Mouse (Mus musculus) kidney, postnatal 0 days (tissue): Measurements from ENCODE around the gene Acp2. TPM values are rescaled to one million over a fixed set of nuclear protein-coding genes. Genes with fewer than 3 reads are reported as not detected.

Source experiments
- ATAC-seq: fragments of 200-750 bp; cut with Nextera tagmentation; replicated peaks from 2 replicates; pipeline ENCODE4 v1.8.0; 2017; ENCODE audit warnings: low read depth, moderate number of reproducible peaks, moderate TSS enrichment, moderate library complexity; ENCODE audit not compliant: low FRiP score
- DNase-seq: peaks from one replicate; pipeline ENCODE4 v3.0.0-alpha.2; 2016; ENCODE audit warnings: low spot score
- H3K27ac ChIP-seq: fragments of 300-500 bp; sonication (generic); 2 replicates; pipeline ENCODE4 v1.5.1; 2014; ENCODE audit warnings: mild to moderate bottlenecking
- H3K27me3 ChIP-seq: fragments of 300-500 bp; sonication (generic); 2 replicates; pipeline ENCODE4 v1.6.1; 2014; ENCODE audit warnings: low read length, mixed read lengths; ENCODE audit not compliant: insufficient read depth
- H3K36me3 ChIP-seq: fragments of 300-500 bp; sonication (generic); 2 replicates; pipeline ENCODE4 v1.6.1; 2014; ENCODE audit warnings: low read length, mixed read lengths; ENCODE audit not compliant: insufficient read depth
- H3K4me1 ChIP-seq: fragments of 300-500 bp; sonication (generic); replicated peaks from 2 replicates; pipeline ENCODE4 v1.6.1; 2014; ENCODE audit warnings: antibody characterized with exemption, low read length, mixed read lengths; ENCODE audit not compliant: insufficient read depth
- H3K4me2 ChIP-seq: fragments of 300-500 bp; sonication (generic); 2 replicates; pipeline ENCODE4 v1.6.1; 2014; ENCODE audit warnings: mild to moderate bottlenecking, low read length, moderate library complexity, mixed read lengths
- H3K4me3 ChIP-seq: fragments of 300-500 bp; sonication (generic); replicated peaks from 2 replicates; pipeline ENCODE4 v1.5.1; 2014; ENCODE audit warnings: low read depth, low read length
- H3K9ac ChIP-seq: fragments of 300-500 bp; sonication (generic); 2 replicates; pipeline ENCODE4 v1.6.1; 2014; ENCODE audit warnings: low read depth, low read length
- H3K9me3 ChIP-seq: fragments of 300-500 bp; sonication (generic); replicated peaks from 2 replicates; pipeline ENCODE4 v1.6.1; 2016; ENCODE audit warnings: low read length, inconsistent platforms, mixed read lengths
- CTCF ChIP-seq: IDR thresholded peaks from 2 replicates; pipeline ENCODE4 v1.5.1; 2016; ENCODE audit warnings: antibody characterized with exemption, low read depth, mild to moderate bottlenecking, moderate library complexity
- WGBS: fragments of 180-500 bp; shearing (Covaris S2); extraction: QIAGEN DNeasy Blood & Tissue Kit; methylation state at CpG from one replicate; pipeline ENCODE4 v1.1.7; 2014; 5-methylcytosine and 5-hydroxymethylcytosine counted together
- polyA plus RNA-seq: library from polyadenylated mRNA; unstranded; fragments of >200 nt; fragmentation: Nextera tagmentation; extraction: Ambion mirVana; gene quantifications from 2 replicates; pipeline ENCODE4 v1.2.1, GENCODE M21; 2015

Acp2 gene
- polyA plus RNA-seq, 1 experiment from 2014 or later: 22.4 TPM

DNA sequence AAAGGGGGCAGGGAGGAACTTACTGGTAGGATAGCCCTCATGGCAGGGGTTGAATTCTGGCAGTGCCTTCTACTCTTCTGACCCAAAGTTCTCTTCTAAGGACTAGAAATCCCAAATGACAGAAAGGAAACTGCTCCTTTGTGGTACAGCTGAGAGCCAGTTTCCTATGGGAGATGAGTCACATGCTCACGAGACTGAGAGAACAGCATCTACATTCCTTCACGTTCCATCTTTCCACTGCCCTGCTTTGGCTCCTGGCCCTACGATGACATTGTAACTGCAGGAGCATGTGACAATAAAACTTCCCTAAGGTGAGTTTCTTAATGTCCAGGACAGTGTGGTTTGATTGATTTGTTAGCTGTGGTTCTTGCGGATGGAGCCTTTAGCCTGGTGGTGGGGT, 45.7 kb downstream of the Acp2 start:
- H3K36me3 ChIP-seq: no peaks in the 10 kb centered on the region
- DNase-seq: no peak
- WGBS: 81% methylated on average over 4 of the region's 4 CpGs

DNA sequence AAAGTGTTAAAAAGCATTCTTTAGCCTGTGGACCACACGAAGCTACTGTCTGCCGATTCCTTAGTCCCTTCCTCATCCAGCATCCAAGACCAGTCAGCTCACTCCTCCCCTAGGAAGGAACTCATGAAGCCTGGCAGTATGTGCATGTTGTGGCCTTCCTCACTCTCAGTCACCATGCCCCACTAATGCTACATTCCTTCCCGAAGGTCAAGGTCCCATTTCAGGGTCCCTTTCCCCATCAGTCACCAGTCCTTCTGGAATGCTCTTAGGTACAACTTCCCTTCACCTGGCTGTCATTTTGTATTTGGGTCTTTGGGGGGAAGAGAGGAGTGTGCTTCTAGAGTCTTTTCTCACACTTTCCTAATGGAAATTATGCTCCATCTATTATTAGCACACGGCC, 49.3 kb downstream of the Acp2 start:
- no peak for ATAC-seq
- Histone ChIP-seq H3K4me3 (no peak overlapping the region), H3K4me2 (no peak overlapping the region), H3K27ac (no peak overlapping the region), H3K9ac (no peak overlapping the region), H3K27me3 (no peaks in the 10 kb centered on the region), H3K9me3 (no peaks in the 10 kb centered on the region), H3K36me3 (no peaks in the 10 kb centered on the region), H3K4me1 (0 out of 2 replicates have a peak, but pooled peaks cover 4% of the 10 kb centered on the region)
- no peak for TF ChIP-seq CTCF
- 69% methylated on average over 4 of the region's 4 CpGs for WGBS
- no peak for DNase-seq

More for the DNA sequence above, 45.7 kb downstream of the Acp2 start:
- Histone ChIP-seq H3K27ac (no peak overlapping the region), H3K27me3 (no peaks in the 10 kb centered on the region), H3K4me2 (no peak overlapping the region), H3K9me3 (no peaks in the 10 kb centered on the region), H3K4me3 (no peak overlapping the region), H3K9ac (no peak overlapping the region), H3K4me1 (no peaks in the 10 kb centered on the region)
- no peak for TF ChIP-seq CTCF
- ATAC-seq: no peak

DNA sequence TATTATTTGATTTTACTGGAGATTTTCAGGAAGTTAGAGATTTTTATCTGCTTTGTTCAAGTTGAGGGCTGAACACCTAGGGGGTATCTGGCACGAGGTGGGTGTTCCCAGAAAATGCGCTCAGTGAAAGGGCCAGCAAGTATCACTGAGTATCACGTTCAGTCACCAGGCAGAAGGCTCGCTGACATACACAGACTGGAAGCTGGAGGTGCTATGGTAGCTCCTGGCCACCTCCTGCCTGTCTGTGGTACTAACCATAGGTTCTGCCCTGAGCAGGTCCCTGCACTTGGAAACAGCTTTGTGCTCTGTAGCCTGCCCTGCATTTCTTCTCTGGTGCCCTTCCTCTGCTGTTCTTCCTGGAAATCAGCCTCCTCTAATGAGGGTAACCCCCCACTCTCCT, 49.8 kb downstream of the Acp2 start:
- Histone ChIP-seq H3K4me3 (no peak overlapping the region), H3K36me3 (no peaks in the 10 kb centered on the region), H3K27ac (no peak overlapping the region), H3K9me3 (no peaks in the 10 kb centered on the region), H3K9ac (no peak overlapping the region), H3K4me2 (no peak overlapping the region), H3K4me1 (peaks cover 7% of the 10 kb centered on the region), H3K27me3 (no peaks in the 10 kb centered on the region)
- ATAC-seq: no peak
- 0 out of 2 replicates have a peak, but pooled peaks have one; percentile 4 for TF ChIP-seq CTCF
- 54% methylated on average over 4 of the region's 4 CpGs for WGBS
- DNase-seq: no peak

DNA sequence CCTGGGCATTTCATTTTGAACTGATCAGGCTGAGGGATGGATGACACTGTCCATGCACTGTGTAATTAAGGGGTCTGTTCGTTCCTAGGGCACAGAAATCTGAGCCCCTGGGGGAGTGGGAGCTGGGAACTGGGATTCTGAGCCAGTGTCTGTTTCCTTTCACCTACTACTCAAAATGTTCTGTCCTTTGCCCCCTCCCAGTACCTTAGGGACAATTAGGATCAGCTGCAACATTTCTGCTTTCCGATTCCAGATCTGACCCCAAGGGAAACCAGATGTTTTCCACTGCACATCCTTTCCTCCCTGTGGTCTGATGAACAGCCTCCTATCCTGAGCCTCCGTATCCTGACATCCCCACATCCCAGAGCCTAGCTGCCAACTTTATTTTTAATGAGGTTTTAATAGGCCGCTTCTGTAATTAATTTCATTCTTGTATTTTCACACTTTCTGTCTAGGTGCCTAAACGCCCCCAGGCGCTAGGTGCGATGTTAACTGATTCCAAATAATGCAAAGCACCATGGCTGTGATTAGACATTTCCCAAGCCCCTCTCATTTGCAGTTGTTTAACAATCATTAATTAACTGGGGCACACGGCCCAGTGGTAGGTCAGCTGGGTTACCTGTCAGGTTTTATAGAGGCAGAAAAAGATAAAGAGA, 52.2 kb downstream of the Acp2 start:
- no peak overlapping the region for H3K4me3 ChIP-seq
- no peaks in the 10 kb centered on the region for H3K9me3 ChIP-seq
- H3K36me3 ChIP-seq: no peaks in the 10 kb centered on the region
- TF ChIP-seq CTCF: no peak
- no peak overlapping the region for H3K4me2 ChIP-seq
- H3K4me1 ChIP-seq: peaks cover 11% of the 10 kb centered on the region
- no peak overlapping the region for H3K27ac ChIP-seq
- WGBS: 24% methylated on average over 8 of the region's 8 CpGs
- ATAC-seq: no peak
- DNase-seq: no peak
- H3K9ac ChIP-seq: no peak overlapping the region
- no peaks in the 10 kb centered on the region for H3K27me3 ChIP-seq

DNA sequence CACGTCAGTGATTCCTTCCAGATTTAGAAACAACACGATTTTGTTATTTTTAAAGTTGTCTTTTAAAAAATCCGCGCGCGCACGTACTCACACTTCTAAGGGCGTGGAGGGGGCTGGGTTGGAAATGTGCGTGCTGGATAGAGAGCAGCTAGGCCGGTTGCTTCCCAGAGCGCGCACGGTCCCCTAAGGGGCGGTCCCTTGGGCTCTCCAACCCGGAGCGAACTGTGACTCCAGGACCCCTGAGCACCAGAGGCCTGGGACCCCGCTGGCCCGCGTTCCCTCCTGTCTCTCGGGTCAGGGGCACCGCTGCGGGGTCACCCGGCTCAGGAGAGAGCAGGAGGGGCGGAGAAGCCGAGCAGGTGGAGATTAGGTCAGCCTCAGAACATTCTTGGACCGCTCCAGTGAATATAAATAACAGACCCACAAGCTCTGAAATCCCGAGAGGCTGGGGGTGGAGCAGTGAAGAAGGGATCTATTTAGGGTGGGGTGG, 53.0 kb downstream of the Acp2 start, which contains the start of gene Pacsin3:
TSS of gene Pacsin3 (plus strand) at position 294 of the 490 bp plus-strand sequence.
- Histone ChIP-seq H3K4me2 (peak within 1 kb of the TSS; percentile 93), H3K9ac (peak within 1 kb of the TSS; percentile 72), H3K36me3 (0 out of 2 replicates have a peak, but pooled peaks cover 3% of the 10 kb centered on the region), H3K4me1 (peaks cover 11% of the 10 kb centered on the region), H3K9me3 (no peaks in the 10 kb centered on the region), H3K4me3 (peak within 1 kb of the TSS; percentile 71), H3K27me3 (no peaks in the 10 kb centered on the region), H3K27ac (peak within 1 kb of the TSS; percentile 86)
- TF ChIP-seq CTCF: no peak
- under 1% methylated on average over 27 of the region's 27 CpGs for WGBS
- ATAC-seq (no peak; the same call in 1 of the 2 replicates), DNase-seq (peak; percentile 42)

DNA sequence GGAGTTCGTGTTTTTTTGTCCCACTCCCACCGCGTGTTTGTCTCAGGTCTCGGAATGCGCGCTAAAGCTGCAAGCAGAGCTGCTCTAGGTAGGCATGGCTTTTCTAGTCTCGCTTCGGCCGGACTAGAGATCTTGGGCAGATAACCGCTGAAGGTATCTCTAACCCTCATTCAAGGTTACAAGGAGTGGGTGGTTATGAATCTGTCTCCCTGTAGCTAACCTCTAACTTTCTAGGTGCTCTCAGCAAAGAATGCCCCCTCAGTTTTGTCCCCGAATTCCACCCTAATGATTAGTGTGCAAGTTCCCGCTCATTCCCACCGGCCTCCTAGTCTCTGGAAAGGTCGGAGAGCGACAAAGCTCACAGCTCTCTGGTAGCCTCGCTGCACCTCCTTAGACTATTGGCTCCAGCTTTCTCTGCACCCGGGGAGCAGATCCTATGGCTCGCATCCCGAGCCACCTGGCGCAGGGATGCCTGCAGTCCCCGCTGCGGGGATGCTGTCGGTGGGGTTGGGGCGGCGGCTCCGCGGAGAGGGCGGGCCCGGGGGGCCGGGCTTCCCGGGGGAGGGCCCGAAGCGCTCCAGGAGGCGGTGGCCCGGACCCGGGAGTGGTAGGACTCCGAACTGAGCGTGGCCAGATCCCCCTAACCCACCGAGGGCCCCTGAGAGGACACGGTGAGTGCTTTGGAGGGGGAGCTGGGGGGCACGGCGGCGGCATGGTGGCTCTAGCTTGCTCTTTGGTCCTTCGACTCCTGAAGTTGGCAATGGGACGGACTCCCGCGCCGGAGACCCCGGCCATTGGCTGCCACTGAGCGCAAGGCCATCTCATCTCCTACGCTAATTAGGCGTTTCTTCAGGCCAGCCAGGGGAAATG, 53.8 kb downstream of the Acp2 start:
- under 1% methylated on average over 52 of the region's 52 CpGs for WGBS
- Histone ChIP-seq H3K4me2 (peak overlapping the region; percentile 93), H3K4me1 (peaks cover 11% of the 10 kb centered on the region), H3K27me3 (no peaks in the 10 kb centered on the region), H3K36me3 (0 out of 2 replicates have a peak, but pooled peaks cover 8% of the 10 kb centered on the region), H3K9me3 (no peaks in the 10 kb centered on the region), H3K9ac (peak overlapping the region; percentile 72), H3K4me3 (peak overlapping the region; percentile 71), H3K27ac (peak overlapping the region; percentile 86)
- no peak for TF ChIP-seq CTCF
- DNase-seq (peak; percentile 18), ATAC-seq (peak; percentile 66)
